Mouse (Mus musculus) erythroblast, embryonic 14.5 days (primary cell): Measurements from ENCODE around the gene Foxc2.

Source experiments
- GATA1 ChIP-seq: IDR thresholded peaks from 2 replicates; pipeline ENCODE4 v1.6.1; 2012; ENCODE audit warnings: low read length, inconsistent platforms, mixed read lengths
- TAL1 ChIP-seq: IDR thresholded peaks from 3 replicates; pipeline ENCODE4 v1.6.1; 2012; ENCODE audit warnings: low read length, inconsistent platforms, mixed read lengths

DNA sequence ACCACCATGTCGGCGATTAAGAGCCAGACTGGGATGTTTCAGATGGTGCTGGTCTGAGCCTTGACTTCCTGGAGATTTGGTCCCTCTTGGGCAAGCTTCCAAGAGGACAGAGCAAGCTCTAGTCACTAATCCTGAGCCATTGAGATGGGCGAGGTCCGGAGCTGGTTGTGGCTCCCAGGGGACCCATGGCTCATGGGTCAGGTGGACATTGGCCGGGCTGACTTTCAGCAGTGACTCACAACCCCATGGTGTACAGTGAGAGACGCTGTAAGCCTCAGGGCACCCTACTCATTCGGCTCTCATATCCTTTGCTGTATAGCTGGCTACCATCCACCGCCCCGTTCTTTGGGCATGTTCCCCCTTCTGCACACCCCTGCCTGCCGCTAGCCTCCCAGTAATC lies 18.1 kb downstream of the Foxc2 start:
- TF ChIP-seq GATA1 (no peak), TAL1 (no peak)
